Mouse (Mus musculus): ENCODE data around the gene Rab11fip3. TPM values are rescaled to one million over a fixed set of nuclear protein-coding genes. Genes with fewer than 3 reads are reported as not detected.

Rab11fip3 gene
- polyA plus RNA-seq, 1 experiment from 2014 or later: 29.5 TPM

DNA sequence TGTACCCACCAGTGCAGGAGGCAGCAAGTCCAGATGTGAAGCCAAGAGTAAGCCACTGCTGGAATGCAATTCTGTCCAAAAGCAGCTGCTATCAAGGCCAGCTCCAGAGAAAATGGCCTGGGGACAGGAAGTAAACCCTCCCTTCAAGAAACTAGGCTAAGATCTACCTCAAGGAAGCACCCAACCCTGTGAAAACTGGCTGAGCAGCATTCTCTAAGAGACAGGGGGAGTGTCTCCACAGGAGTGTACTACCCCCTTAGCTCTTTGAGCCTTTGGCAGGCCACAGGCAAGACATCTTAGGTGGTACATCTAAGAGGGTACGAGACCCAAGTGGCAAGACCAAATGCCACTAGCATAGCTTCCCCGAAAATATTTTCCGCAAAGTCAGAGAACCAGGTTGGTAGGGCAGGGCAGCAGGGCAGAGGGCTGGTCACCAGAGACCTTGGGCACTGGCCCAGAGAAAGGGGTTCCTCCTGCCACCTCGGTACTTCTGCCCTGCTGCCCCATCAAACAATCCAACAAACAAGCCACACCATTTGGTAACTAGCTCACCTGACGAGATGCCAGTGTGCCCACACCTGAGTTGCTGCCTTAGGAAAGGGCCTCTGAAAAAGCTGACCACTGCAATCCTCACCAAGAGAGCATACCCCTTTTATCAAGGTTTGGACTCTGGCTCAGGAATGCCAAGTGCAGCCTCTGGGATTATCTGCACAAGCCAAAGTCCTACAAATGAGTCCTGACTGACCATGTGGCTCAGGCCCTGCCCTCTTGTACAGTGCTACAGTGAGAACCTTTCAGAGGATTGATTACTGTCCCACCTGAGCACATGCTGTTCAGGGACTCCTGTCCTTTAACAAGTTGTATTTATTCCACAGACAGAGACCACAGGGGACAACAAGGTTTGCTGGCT lies 89.3 kb downstream of the Rab11fip3 start:
- DNase-seq (ENCODE audit: low spot score) (no peak), ATAC-seq (ENCODE audit: low FRiP score) (no peak)
- H3K36me3 ChIP-seq (replicated peaks; ENCODE audit: control insufficient read depth, insufficient read depth): no peaks in the 10 kb centered on the region
- peaks cover 20% of the 10 kb centered on the region for H3K4me1 ChIP-seq (replicated peaks; ENCODE audit: control insufficient read depth, insufficient read depth, low read length)
- WGBS: 90% methylated on average over 5 of the region's 5 CpGs
- H3K27ac ChIP-seq: no peak overlapping the region
- no peak overlapping the region for H3K4me2 ChIP-seq (replicated peaks)
- H3K9ac ChIP-seq: no peak overlapping the region; the same call in 1 of the 2 replicates
- H3K4me3 ChIP-seq (replicated peaks; ENCODE audit: low read length): no peak overlapping the region
- H3K9me3 ChIP-seq (ENCODE audit: control insufficient read depth, low read length): no peaks in the 10 kb centered on the region
- no peaks in the 10 kb centered on the region for H3K27me3 ChIP-seq (ENCODE audit: control insufficient read depth, insufficient read depth, low read length)

DNA sequence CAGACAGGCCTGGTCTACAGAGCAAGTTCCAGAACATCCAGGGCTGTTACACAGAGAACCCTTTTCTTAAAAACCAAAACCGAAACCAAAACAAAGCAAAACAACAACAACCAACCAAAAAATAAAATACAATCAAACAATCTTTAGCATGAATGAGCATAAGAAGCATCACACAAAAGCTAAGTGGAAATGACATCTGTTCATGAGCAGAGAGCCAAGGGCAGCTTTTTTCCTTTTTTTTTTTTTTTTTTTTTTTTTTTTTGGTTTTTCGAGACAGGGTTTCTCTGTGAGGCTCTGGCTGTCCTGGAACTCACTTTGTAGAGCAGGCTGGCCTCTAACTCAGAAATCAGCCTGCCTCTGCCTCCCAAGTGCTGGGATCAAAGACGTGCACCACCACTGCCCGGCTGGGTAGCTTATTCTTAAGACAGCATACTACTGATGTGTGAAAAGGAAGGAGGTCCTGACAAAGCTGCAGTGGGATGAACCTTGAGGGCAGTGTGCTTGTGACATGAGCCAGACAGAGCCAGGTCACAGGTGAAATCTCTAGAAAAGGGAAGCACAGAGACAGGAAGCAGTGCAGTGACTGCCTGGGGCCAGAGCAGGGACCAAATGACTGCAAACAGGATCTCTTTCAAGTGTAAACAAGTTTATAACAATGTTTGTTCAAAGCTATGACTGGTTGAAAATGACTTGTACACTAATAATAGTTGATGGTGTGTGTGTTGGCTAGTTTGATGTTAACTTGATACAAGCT lies 98.2 kb downstream of the Rab11fip3 start:
- no peaks in the 10 kb centered on the region for H3K27me3 ChIP-seq (ENCODE audit: control insufficient read depth, insufficient read depth, low read length)
- no peak overlapping the region for H3K9ac ChIP-seq
- H3K36me3 ChIP-seq (replicated peaks; ENCODE audit: control insufficient read depth, insufficient read depth): no peaks in the 10 kb centered on the region
- no peaks in the 10 kb centered on the region for H3K9me3 ChIP-seq (ENCODE audit: control insufficient read depth, low read length)
- no peak overlapping the region for H3K4me2 ChIP-seq (replicated peaks)
- ATAC-seq (ENCODE audit: low FRiP score) (no peak), DNase-seq (ENCODE audit: low spot score) (no peak)
- H3K4me3 ChIP-seq (replicated peaks; ENCODE audit: low read length): no peak overlapping the region
- WGBS: 79% methylated on average over 4 of the region's 4 CpGs
- H3K27ac ChIP-seq: no peak overlapping the region
- no peaks in the 10 kb centered on the region for H3K4me1 ChIP-seq (replicated peaks; ENCODE audit: control insufficient read depth, insufficient read depth, low read length)

DNA sequence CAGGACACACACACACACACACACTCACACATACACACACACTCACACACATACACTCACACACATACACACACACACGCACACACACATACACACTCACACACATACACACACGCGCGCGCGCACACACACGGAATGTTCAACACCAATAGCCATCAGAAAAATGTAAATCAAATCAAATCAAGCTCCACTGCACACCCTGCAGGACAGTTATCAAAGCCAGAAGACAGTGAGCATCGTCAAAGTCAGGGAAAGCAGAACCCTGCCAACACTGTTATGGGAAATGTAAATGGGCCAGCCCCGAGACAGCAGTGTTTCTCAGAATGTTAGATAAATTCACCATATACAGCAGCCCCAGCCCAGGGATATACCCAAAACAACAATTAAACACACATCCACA lies 98.9 kb downstream of the Rab11fip3 start:
- no peak for ATAC-seq (ENCODE audit: low FRiP score)
- 85% methylated on average over 9 of the region's 9 CpGs for WGBS

GRCm38 (mm10) chr17:25968176-25968575 lies 101.2 kb downstream of the Rab11fip3 start:
- H3K27ac ChIP-seq: no peak overlapping the region
- H3K9me3 ChIP-seq (ENCODE audit: control insufficient read depth, low read length): no peaks in the 10 kb centered on the region
- peaks cover 13% of the 10 kb centered on the region for H3K36me3 ChIP-seq (replicated peaks; ENCODE audit: control insufficient read depth, insufficient read depth)
- DNase-seq (ENCODE audit: low spot score) (no peak), ATAC-seq (ENCODE audit: low FRiP score) (no peak)
- 75% methylated on average over 1 of the region's 1 CpGs for WGBS
- no peaks in the 10 kb centered on the region for H3K27me3 ChIP-seq (ENCODE audit: control insufficient read depth, insufficient read depth, low read length)
- no peak overlapping the region for H3K9ac ChIP-seq
- no peak overlapping the region for H3K4me2 ChIP-seq (replicated peaks)
- no peak overlapping the region for H3K4me3 ChIP-seq (replicated peaks; ENCODE audit: low read length)
- H3K4me1 ChIP-seq (replicated peaks; ENCODE audit: control insufficient read depth, insufficient read depth, low read length): no peaks in the 10 kb centered on the region

More for the DNA sequence above, 98.9 kb downstream of the Rab11fip3 start:
- no peaks in the 10 kb centered on the region for H3K36me3 ChIP-seq (replicated peaks; ENCODE audit: control insufficient read depth, insufficient read depth)
- no peak overlapping the region for H3K4me3 ChIP-seq (replicated peaks; ENCODE audit: low read length)
- no peak for DNase-seq (ENCODE audit: low spot score)
- H3K27ac ChIP-seq: no peak overlapping the region
- no peaks in the 10 kb centered on the region for H3K9me3 ChIP-seq (ENCODE audit: control insufficient read depth, low read length)
- no peaks in the 10 kb centered on the region for H3K4me1 ChIP-seq (replicated peaks; ENCODE audit: control insufficient read depth, insufficient read depth, low read length)
- no peak overlapping the region for H3K4me2 ChIP-seq (replicated peaks)
- H3K27me3 ChIP-seq (ENCODE audit: control insufficient read depth, insufficient read depth, low read length): no peaks in the 10 kb centered on the region
- no peak overlapping the region for H3K9ac ChIP-seq

DNA sequence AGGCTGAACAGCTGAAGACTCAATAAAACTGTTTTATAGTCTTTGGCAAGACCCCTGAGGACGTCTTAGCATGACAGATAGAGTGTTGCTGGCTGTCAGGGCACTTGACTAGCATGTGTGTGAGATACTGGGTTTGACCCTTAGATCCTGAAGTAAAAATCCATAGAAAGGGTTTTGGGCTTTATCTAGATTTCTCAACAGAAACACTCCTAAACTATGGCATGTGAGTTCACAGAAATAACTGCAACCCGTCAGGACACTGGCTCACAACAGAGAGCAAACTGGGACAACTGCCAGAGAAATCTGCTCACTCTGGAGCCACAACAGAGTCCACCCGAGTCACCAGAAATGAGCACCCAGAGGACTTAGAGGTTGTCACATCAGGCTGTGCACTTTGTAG lies 101.7 kb downstream of the Rab11fip3 start:
- ATAC-seq (ENCODE audit: low FRiP score) (no peak), DNase-seq (ENCODE audit: low spot score) (no peak)
- Histone ChIP-seq H3K9ac (no peak overlapping the region), H3K4me3 (replicated peaks; ENCODE audit: low read length) (no peak overlapping the region), H3K4me1 (replicated peaks; ENCODE audit: control insufficient read depth, insufficient read depth, low read length) (no peaks in the 10 kb centered on the region), H3K27ac (no peak overlapping the region), H3K27me3 (ENCODE audit: control insufficient read depth, insufficient read depth, low read length) (no peaks in the 10 kb centered on the region), H3K9me3 (ENCODE audit: control insufficient read depth, low read length) (no peaks in the 10 kb centered on the region), H3K36me3 (replicated peaks; ENCODE audit: control insufficient read depth, insufficient read depth) (peaks cover 14% of the 10 kb centered on the region), H3K4me2 (replicated peaks) (no peak overlapping the region)
- WGBS: 68% methylated on average over 3 of the region's 3 CpGs

DNA sequence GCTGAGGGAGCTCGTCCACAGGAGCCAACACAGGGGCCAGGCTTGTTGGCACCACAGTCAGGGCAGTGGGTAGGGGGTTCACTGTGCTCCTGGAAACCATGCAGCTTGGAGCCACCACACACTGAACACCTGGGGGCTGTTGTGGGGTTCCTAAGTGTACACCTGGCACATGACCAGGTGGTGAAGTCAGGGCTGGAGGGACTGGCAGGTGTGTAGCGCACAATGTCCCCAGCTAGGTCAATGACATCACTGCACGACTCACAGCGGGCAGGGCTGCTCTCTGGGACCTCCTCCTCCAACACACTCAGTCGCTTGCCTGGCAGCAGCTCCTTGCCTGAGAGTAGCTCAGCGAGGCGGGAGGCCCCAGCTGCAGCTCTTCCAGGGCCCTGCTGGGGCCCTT lies 105.1 kb downstream of the Rab11fip3 start:
- Histone ChIP-seq H3K9me3 (ENCODE audit: control insufficient read depth, low read length) (no peaks in the 10 kb centered on the region), H3K9ac (no peak overlapping the region), H3K27me3 (ENCODE audit: control insufficient read depth, insufficient read depth, low read length) (no peaks in the 10 kb centered on the region), H3K4me2 (replicated peaks) (no peak overlapping the region), H3K4me3 (replicated peaks; ENCODE audit: low read length) (no peak overlapping the region), H3K27ac (no peak overlapping the region), H3K4me1 (replicated peaks; ENCODE audit: control insufficient read depth, insufficient read depth, low read length) (no peaks in the 10 kb centered on the region), H3K36me3 (replicated peaks; ENCODE audit: control insufficient read depth, insufficient read depth) (peaks cover 31% of the 10 kb centered on the region)
- ATAC-seq (ENCODE audit: low FRiP score) (no peak), DNase-seq (ENCODE audit: low spot score) (no peak)
- WGBS: 90% methylated on average over 7 of the region's 7 CpGs

DNA sequence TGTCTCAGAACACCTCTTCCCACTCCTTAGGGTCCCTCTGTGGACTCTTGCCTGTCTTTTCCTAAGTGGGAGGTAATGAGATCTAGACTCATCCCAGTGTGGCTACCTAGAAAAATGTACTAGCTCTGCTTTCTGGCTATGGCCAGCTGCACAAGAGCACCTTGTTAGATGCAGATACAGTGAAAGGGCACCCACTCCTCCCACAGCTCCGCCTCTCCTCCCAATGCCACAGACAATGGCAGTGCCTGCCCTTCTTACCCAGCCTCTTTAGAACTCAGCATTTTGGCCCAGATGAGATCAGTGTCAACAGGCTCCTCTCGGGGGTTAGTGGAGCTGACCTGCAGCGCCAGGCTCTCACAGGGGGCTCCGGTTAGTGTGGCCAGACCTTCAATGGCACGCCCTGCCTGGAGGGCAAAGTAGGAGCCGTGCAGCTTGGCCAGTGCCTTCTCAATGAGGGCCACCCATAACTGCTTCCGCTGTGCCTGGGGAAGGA lies 106.9 kb downstream of the Rab11fip3 start:
- no peak overlapping the region for H3K9ac ChIP-seq
- 91% methylated on average over 7 of the region's 7 CpGs for WGBS
- no peak for DNase-seq (ENCODE audit: low spot score)
- no peak for ATAC-seq (ENCODE audit: low FRiP score)
- H3K4me3 ChIP-seq (replicated peaks; ENCODE audit: low read length): no peak overlapping the region
- H3K36me3 ChIP-seq (replicated peaks; ENCODE audit: control insufficient read depth, insufficient read depth): peaks cover 40% of the 10 kb centered on the region
- H3K4me1 ChIP-seq (replicated peaks; ENCODE audit: control insufficient read depth, insufficient read depth, low read length): no peaks in the 10 kb centered on the region
- no peaks in the 10 kb centered on the region for H3K9me3 ChIP-seq (ENCODE audit: control insufficient read depth, low read length)
- H3K27me3 ChIP-seq (ENCODE audit: control insufficient read depth, insufficient read depth, low read length): no peaks in the 10 kb centered on the region
- no peak overlapping the region for H3K27ac ChIP-seq
- no peak overlapping the region for H3K4me2 ChIP-seq (replicated peaks)

DNA sequence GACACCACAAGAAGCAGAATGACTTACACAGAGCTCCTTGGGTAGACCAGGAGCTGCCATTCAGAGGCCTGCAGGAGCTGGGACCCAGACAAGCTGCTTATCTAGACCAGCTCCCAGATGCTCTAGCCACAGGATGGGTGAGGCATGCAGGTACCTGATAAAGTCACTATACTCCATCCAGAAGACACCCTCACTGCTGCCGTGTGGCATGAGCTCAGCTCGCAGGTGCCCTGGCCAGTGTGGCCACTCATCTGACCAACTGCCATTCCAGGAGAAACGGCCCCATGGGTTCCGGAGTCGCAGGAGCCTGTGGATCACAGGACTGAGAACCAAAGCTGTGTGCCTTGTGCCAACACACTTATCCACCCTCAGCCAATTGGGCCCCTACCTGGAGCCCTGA lies 107.8 kb downstream of the Rab11fip3 start:
- Histone ChIP-seq H3K4me1 (replicated peaks; ENCODE audit: control insufficient read depth, insufficient read depth, low read length) (no peaks in the 10 kb centered on the region), H3K9ac (no peak overlapping the region), H3K4me3 (replicated peaks; ENCODE audit: low read length) (no peak overlapping the region), H3K4me2 (replicated peaks) (no peak overlapping the region), H3K27me3 (ENCODE audit: control insufficient read depth, insufficient read depth, low read length) (no peaks in the 10 kb centered on the region), H3K27ac (no peak overlapping the region), H3K9me3 (ENCODE audit: control insufficient read depth, low read length) (no peaks in the 10 kb centered on the region), H3K36me3 (replicated peaks; ENCODE audit: control insufficient read depth, insufficient read depth) (peaks cover 40% of the 10 kb centered on the region)
- ATAC-seq (ENCODE audit: low FRiP score) (no peak), DNase-seq (ENCODE audit: low spot score) (no peak)
- 94% methylated on average over 5 of the region's 5 CpGs for WGBS

- DNase-seq (ENCODE audit: low spot score) (no peak), ATAC-seq (ENCODE audit: low FRiP score) (no peak)
- Histone ChIP-seq H3K9me3 (ENCODE audit: control insufficient read depth, low read length) (no peaks in the 10 kb centered on the region), H3K9ac (no peak overlapping the region), H3K4me2 (replicated peaks) (no peak overlapping the region), H3K27ac (no peak overlapping the region), H3K4me1 (replicated peaks; ENCODE audit: control insufficient read depth, insufficient read depth, low read length) (no peaks in the 10 kb centered on the region), H3K4me3 (replicated peaks; ENCODE audit: low read length) (no peak overlapping the region), H3K27me3 (ENCODE audit: control insufficient read depth, insufficient read depth, low read length) (no peaks in the 10 kb centered on the region), H3K36me3 (replicated peaks; ENCODE audit: control insufficient read depth, insufficient read depth) (peaks cover 36% of the 10 kb centered on the region)
- WGBS: 92% methylated on average over 21 of the region's 23 CpGs
Measured at GRCm38 (mm10) chr17:25959630-25960467, 109.5 kb downstream of the Rab11fip3 start.
